Mouse (Mus musculus) adrenal gland, postnatal 4 days (tissue): ENCODE measurements around the gene Krtap27-1. TPM values are rescaled to one million over a fixed set of nuclear protein-coding genes. Genes with fewer than 3 reads are reported as not detected.

Experiments used
- total RNA-seq, 2 experiments: library from RNA; stranded (reverse); gene quantifications; 2 replicates each; pipeline ENCODE4 v1.2.3; 2021

Krtap27-1 gene
- total RNA-seq, 2 experiments from 2014 or later: not detected

Other genes starting within 250 kb of the Krtap27-1 start
- gene Cldn17, start 164.7 kb downstream of the Krtap27-1 start, total RNA-seq: not detected
- gene Cldn8, start 108.5 kb downstream of the Krtap27-1 start, total RNA-seq: 10 to 100 TPM in 1 of 2 experiments, under 1 TPM in 1; 0.25 to 12.7 TPM
- gene Krtap24-1, start 59.4 kb downstream of the Krtap27-1 start, total RNA-seq: not detected
- gene 2310079G19Rik, start 44.0 kb downstream of the Krtap27-1 start, total RNA-seq: not detected
- not detected for gene Krtap26-1, start 23.9 kb downstream of the Krtap27-1 start, total RNA-seq
- not detected for gene 2310061N02Rik, start 36.3 kb upstream of the Krtap27-1 start, total RNA-seq
- not detected for gene Krtap13-1, start 57.2 kb upstream of the Krtap27-1 start, total RNA-seq
- not detected for gene Krtap13, start 80.0 kb upstream of the Krtap27-1 start, total RNA-seq
- not detected for gene 2310034C09Rik, start 87.2 kb upstream of the Krtap27-1 start, total RNA-seq
- gene 2310057N15Rik, start 102.5 kb upstream of the Krtap27-1 start, total RNA-seq: not detected
- gene Gm5965, start 106.2 kb upstream of the Krtap27-1 start, total RNA-seq: not detected
- not detected for gene Gm20741, start 140.5 kb upstream of the Krtap27-1 start, total RNA-seq
- gene Krtap15, start 148.5 kb upstream of the Krtap27-1 start, total RNA-seq: not detected
- gene Krtap14, start 154.5 kb upstream of the Krtap27-1 start, total RNA-seq: not detected
- not detected for gene Krtap19-1, start 197.7 kb upstream of the Krtap27-1 start, total RNA-seq
- not detected for gene Krtap19-2, start 202.6 kb upstream of the Krtap27-1 start, total RNA-seq
- not detected for gene Krtap19-3, start 206.4 kb upstream of the Krtap27-1 start, total RNA-seq
- gene Krtap19-4, start 213.4 kb upstream of the Krtap27-1 start, total RNA-seq: not detected
- not detected for gene Krtap19-5, start 224.8 kb upstream of the Krtap27-1 start, total RNA-seq